Mouse (Mus musculus) heart, postnatal 25 days (tissue): Measurements from ENCODE around the gene Rgs12. TPM values are rescaled to one million over a fixed set of nuclear protein-coding genes. Genes with fewer than 3 reads are reported as not detected.
A peak's percentile ranks its signal among the peaks of the same experiment; 100 is the strongest.

Source experiments
- DNase-seq: peaks from one replicate; pipeline ENCODE4 v3.0.0; 2022; ENCODE audit warnings: low spot score
- intact Hi-C: fragments of 180-260 bp; cut with DNase I; formaldehyde crosslinking; loops from one replicate; pipeline ENCODE4 v1.15.1; 2025
- total RNA-seq, 2 experiments: library from RNA; stranded (reverse); gene quantifications; 2 replicates each; pipeline ENCODE4 v1.2.3; 2021

The Rgs12 gene
- total RNA-seq = 10 to 100 TPM; 16.0 to 16.2 TPM

DNA sequence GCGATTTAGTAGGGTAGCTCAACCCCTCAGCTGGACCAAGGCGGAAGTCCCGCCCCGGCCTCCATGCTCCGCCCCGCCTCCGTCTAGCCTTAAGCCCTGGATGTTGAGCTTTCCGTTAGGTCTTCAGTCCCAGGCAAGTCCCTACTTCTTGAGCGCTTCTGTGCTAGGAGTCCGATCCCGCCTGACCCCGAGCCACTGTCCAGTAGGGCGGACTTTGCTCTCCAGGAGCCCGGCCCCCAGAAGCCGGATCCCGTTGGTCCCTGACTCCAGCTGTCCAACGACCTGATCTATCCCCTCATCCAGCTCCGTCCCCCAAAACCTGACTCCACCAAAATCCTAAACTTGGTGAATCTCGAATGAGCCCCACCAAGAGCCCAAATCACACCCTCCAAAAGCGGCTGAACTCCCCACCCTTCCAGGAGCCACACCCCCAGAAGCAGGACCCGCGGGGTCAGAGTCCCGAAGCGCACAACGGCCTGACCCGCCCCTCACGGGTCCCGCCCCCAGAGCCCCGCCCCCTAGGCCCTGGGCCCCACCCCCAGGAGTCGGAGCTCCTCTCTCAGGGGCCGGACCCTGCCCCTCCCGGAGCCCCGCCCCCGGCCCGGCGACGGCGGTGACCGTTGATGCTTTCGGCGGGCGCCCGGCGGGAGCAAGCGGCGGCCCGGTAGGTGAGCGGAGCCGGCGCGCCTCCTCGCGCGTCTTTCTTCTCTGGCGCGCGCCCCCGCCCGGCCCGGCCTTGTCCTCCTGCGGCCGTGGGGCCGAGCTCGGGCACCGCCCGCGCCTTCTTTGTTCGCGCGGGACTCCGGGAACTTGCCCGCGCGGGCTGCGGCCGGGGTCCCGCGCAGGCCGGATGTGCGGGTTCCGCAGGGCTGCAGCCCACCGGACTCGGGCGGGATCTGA is at the start of gene Rgs12:
Gene Rgs12, plus strand, starts transcription at position 585 of the 900 bp plus-strand sequence.
- DNase-seq = peak; percentile 77
- intact Hi-C loops = no loop called here

GRCm38 (mm10) chr5:34899787-34900469 is 49.3 kb upstream of the Rgs12 start:
- intact Hi-C loops = no loop called here
- DNase-seq = no peak

GRCm38 (mm10) chr5:34902371-34902770 is 46.9 kb upstream of the Rgs12 start:
- DNase-seq = no peak
- intact Hi-C loops = no loop called here

DNA sequence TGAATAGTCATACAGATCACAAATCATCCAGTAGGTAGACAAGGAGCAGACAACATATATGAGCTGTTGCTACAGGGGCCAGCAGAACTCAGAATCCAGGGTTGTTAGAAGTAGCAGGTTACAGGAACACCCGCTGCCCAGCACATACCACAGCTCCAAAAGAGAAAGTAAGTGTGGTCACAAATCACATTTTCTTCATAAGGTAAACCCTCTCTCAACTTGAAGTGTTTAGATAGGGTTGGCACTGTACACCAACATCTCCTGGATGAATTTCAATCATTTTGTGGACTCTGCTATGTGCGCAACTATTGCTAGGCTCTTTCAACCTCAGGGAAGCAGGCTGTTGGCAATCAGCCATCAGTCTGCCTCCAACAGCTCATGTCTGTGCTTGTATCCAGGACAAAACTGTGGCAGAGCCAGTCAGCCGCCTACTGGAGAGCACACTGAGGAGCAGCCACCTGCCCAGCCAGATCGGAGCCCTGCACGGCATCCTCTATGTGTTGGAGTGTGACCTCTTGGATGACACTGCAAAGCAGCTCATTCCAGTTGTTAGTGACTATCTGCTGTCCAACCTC is 46.3 kb upstream of the Rgs12 start:
- intact Hi-C loops = no loop called here
- DNase-seq = no peak

DNA sequence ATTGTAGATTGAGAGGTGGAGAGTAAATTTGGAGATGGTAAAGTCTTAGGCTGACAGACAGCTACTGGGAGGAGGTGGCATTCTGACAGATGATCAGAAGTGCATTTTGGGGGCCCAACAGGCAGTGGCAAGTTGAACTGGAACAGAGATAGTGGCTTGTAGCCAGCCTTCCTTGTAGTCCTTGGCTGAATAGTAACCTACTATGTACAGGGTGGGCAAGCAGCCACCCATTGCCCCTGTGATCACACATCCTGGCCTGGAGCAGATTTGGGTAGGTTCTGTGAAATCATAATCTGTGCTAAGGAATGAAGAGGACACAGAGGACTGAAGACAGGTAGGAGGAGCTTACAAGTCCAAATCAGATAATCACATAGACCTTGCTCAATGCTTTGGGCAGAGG is 44.8 kb upstream of the Rgs12 start:
- intact Hi-C loops = no loop called here

DNA sequence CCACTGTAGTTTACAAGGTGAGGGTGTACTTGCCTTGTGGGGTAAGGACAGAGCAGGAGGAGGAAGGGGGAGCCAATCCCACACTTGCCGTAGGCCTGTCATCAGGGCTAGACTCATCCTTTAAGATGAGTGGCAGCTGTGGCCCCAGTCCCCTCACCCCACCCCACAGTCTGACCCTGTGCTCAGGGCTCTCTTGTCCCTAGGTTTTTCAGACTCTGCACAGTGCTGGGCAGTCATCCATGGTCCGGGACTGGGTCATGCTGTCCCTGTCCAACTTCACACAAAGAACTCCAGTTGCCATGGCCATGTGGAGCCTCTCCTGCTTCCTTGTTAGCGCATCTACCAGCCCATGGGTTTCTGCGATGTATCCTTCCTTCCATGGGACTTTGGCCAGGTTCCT is 42.0 kb upstream of the Rgs12 start:
- intact Hi-C loops = no loop called here
- DNase-seq = no peak

More for the DNA sequence above, 44.8 kb upstream of the Rgs12 start:
- DNase-seq = no peak

DNA sequence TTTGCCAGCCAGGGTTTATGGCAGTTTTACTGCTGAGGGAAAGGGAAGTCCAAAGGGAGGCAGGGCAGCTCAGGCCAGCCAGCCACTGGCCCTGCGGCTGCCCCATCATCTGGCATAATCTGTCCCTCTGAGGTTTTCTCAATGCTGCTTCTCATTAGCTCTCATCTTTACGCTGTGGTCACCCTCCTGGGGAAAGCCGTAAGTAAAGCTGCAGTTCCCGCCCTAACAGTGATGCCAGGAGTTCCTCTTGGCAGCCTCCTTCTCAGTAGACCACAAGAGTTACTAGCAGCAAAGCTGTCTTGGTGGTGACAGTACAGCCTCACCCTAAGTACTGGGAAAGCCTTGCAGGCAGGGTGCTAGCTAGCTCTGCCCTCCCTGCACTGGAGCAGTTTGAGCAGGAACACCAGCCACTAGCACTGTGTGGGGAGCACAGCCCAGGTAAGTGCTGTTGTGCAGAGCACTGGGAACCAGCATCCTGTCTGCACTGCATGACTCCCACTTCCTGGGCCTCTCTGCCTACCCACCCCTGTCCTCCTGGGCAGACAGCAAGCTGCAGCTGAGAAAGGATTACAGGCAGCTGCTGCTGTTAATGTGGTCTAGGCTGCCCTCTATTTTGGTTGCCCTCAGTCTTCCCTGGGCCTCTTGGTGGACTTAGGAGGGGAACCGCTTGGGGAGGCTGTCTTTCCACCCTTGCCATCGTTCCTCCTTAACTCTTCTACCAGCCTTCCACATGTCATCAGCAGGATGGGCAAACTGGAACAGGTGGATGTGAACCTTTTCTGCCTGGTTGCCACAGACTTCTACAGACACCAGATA is 41.1 kb upstream of the Rgs12 start, which contains the start of gene Msantd1:
Gene Msantd1, plus strand, starts transcription at position 103 of the 816 bp plus-strand sequence.
- intact Hi-C loops = no loop called here
- no peak for DNase-seq

DNA sequence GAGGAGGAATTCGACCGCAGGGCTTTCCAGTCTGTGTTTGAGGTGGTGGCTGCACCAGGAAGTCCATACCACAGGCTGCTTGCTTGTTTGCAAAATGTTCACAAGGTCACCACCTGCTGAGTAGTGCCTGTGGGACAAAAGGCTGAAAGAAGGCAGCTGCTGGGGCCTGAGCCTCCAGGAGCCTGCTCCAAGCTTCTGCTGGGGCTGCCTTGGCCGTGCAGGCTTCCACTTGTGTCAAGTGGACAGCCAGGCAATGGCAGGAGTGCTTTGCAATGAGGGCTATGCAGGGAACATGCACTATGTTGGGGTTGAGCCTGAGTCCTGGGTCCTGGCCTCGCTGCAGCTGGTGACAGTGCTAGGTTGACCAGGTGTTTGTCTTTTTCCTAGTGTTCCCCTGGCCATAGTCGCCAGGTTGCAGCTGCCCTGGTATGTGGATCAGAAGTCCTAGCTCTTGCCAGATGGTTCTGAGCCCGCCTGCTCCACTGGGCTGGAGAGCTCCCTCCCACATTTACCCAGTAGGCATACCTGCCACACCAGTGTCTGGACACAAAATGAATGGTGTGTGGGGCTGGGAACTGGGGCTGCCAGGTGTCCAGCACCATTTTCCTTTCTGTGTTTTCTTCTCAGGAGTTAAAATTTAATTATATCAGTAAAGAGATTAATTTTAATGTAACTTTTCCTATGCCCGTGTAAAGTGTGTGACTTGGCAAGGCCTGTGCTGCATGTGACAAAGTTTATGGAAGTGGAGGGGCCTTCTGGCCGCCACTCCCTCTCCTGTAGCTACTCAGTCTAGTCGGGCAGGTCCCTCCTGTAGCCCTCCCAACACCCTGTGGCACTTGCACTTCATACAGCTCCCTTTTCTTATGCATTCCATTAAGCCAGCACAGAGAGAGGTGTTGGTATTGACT is 40.3 kb upstream of the Rgs12 start:
- DNase-seq = no peak
- intact Hi-C loops = no loop called here

GRCm38 (mm10) chr5:34909634-34910503 is 39.4 kb upstream of the Rgs12 start:
- intact Hi-C loops = no loop called here
- DNase-seq = no peak

DNA sequence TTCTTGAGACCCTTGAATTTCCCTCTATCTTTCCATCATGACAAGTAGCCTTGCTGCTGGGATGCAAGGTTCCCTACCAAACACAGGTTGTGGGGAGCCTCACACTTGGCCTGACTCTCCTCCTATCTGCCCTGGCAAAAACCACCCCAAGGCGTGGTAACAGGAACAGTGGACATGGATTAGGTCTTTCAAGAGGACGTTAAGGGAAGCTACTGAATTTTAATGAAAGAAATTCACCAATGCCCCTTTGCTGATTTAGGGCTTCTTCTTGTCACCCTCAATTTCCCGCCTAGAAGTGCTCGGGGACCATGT is 38.8 kb upstream of the Rgs12 start:
- no peak for DNase-seq
- intact Hi-C loops = no loop called here

DNA sequence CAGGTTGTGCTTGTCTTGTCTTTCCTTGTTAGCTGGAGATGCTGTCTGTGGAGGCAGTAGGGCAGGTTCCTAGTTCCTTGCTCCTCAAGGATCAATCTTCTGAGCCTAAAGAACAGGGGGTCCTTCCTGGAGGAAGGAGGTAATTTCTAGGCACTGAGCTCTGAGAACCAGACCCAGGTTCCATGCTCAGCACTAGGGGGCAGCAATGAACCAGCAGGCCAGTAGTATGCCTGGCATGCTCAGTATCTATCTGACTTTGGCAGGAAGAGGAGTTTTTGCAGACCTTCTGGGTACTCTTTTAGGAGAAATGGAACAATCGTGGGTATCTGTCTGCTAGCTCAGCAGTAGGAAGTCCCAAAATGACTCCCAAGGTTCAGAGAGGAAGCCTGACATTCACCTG is 33.4 kb upstream of the Rgs12 start:
- peak; percentile 31 for DNase-seq
- intact Hi-C loops = loop anchor here (1.0 kb wide), 3 partner anchors 70 to 128 kb away; no protein-coding TSS in a partner anchor

GRCm38 (mm10) chr5:34917234-34917655 is 32.0 kb upstream of the Rgs12 start:
- no peak for DNase-seq
- intact Hi-C loops = no loop called here

DNA sequence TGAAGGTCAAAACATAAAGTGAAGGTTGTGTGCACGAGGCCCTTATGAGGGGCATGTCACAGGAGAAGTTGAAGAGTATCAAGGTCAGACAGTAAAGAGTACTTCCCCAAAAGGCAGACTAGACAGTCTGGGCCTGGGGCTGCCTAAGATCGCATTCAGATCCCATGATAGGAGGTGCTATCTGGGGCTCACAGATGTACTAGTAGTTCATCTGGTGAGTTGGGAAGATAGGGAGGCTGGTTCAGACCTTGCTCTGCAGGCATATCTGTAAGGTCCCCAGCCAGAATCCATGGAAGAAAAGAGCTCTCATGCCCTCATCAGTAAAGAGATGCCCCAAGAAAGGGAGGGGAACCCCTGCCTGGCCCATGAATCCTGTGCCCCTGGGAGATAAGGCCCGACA is 30.5 kb upstream of the Rgs12 start:
- intact Hi-C loops = no loop called here

GRCm38 (mm10) chr5:34922531-34922930 is 26.7 kb upstream of the Rgs12 start:
- no peak for DNase-seq
- intact Hi-C loops = no loop called here

More for the DNA sequence above, 30.5 kb upstream of the Rgs12 start:
- no peak for DNase-seq

- no peak for DNase-seq
- intact Hi-C loops = no loop called here
Measured at GRCm38 (mm10) chr5:34923920-34924319, 25.3 kb upstream of the Rgs12 start.

DNA sequence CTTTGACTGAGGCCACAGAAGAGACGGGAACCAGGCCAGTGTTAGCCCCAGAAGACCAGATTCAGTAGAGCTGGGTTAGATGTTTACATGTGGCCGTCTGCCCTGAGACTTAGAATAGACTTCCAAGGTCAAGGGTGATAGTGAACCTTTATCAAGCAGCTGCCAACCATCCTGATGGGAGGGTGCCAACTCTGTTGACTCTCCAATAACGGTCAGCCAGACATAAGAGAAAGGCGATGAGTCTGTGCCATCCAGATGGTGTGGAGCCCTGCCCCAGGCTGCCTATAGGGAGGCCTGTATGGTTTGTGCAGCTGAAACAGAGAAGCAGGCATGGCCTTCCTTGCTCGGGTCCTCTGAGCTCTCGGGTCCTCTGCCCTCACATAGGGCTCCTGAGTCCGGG is 24.7 kb upstream of the Rgs12 start:
- intact Hi-C loops = no loop called here
- no peak for DNase-seq

- intact Hi-C loops = no loop called here
- no peak for DNase-seq
Measured at GRCm38 (mm10) chr5:34927648-34928047, 21.6 kb upstream of the Rgs12 start.
